Mouse (Mus musculus) limb, embryonic 13.5 days (tissue): ENCODE data around the gene Stard3. TPM values are rescaled to one million over a fixed set of nuclear protein-coding genes. Genes with fewer than 3 reads are reported as not detected.

ENCODE experiments used
- ATAC-seq: fragments of 200-750 bp; cut with Nextera tagmentation; 2 replicates; pipeline ENCODE4 v1.8.0; 2017; ENCODE audit warnings: low read depth, moderate number of reproducible peaks, moderate TSS enrichment; ENCODE audit not compliant: low FRiP score
- H3K27ac ChIP-seq: fragments of 300-500 bp; sonication (generic); 2 replicates; pipeline ENCODE4 v1.5.1; 2015; ENCODE audit warnings: inconsistent platforms, mild to moderate bottlenecking, moderate library complexity
- H3K27me3 ChIP-seq: fragments of 300-500 bp; sonication (generic); 2 replicates; pipeline ENCODE4 v1.6.1; 2015; ENCODE audit warnings: mild to moderate bottlenecking, inconsistent platforms
- H3K36me3 ChIP-seq: fragments of 300-500 bp; sonication (generic); 2 replicates; pipeline ENCODE4 v1.6.1; 2015; ENCODE audit warnings: inconsistent platforms, mild to moderate bottlenecking, moderate library complexity
- H3K4me1 ChIP-seq: fragments of 300-500 bp; sonication (generic); 2 replicates; pipeline ENCODE4 v1.6.1; 2015; ENCODE audit warnings: inconsistent platforms
- H3K4me2 ChIP-seq: fragments of 300-500 bp; sonication (generic); replicated peaks from 2 replicates; pipeline ENCODE4 v1.6.1; 2015; ENCODE audit warnings: inconsistent platforms, mild to moderate bottlenecking, moderate library complexity
- H3K4me3 ChIP-seq: fragments of 300-500 bp; sonication (generic); 2 replicates; pipeline ENCODE4 v1.5.1; 2015; ENCODE audit warnings: moderate library complexity, mild to moderate bottlenecking, inconsistent platforms
- H3K9ac ChIP-seq: fragments of 300-500 bp; sonication (generic); 2 replicates; pipeline ENCODE4 v1.6.1; 2015; ENCODE audit warnings: mild to moderate bottlenecking, inconsistent platforms
- H3K9me3 ChIP-seq: fragments of 300-500 bp; sonication (generic); 2 replicates; pipeline ENCODE4 v1.6.1; 2016; ENCODE audit warnings: inconsistent platforms
- WGBS: fragments of 180-500 bp; shearing (Covaris S2); methylation state at CpG from one replicate; pipeline ENCODE4 v1.1.7; 2015; 5-methylcytosine and 5-hydroxymethylcytosine counted together
- polyA plus RNA-seq: library from polyadenylated mRNA; unstranded; fragments of >200 nt; fragmentation: Nextera tagmentation; extraction: Ambion mirVana; gene quantifications from 2 replicates; pipeline ENCODE4 v1.2.1, GENCODE M21; 2015

The Stard3 gene
- polyA plus RNA-seq, 1 experiment from 2014 or later: 41.9 TPM

DNA sequence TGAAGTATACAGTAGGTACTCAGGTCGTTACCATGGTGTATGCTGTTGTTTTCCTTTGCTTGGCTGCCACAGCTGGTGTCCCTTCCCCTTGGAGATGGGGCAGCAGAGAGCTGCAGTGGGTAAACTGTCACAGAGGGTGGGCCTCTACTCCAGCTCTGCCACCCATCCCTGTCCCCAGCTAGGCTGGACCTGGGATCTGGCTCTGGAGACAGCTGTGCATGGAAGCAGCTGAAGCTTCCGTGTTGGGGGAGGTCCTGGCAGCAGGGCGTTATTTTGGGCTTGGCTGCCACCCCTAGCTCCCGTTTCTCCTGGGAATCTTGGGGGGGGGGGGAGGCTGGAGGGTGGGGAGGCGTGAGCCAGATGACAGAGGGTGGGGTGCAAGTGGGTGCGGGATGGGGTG is 60.1 kb downstream of the Stard3 start:
- ATAC-seq: peak; percentile 16
- Histone ChIP-seq H3K27ac (no peak overlapping the region), H3K4me1 (peaks cover 37% of the 10 kb centered on the region)

DNA sequence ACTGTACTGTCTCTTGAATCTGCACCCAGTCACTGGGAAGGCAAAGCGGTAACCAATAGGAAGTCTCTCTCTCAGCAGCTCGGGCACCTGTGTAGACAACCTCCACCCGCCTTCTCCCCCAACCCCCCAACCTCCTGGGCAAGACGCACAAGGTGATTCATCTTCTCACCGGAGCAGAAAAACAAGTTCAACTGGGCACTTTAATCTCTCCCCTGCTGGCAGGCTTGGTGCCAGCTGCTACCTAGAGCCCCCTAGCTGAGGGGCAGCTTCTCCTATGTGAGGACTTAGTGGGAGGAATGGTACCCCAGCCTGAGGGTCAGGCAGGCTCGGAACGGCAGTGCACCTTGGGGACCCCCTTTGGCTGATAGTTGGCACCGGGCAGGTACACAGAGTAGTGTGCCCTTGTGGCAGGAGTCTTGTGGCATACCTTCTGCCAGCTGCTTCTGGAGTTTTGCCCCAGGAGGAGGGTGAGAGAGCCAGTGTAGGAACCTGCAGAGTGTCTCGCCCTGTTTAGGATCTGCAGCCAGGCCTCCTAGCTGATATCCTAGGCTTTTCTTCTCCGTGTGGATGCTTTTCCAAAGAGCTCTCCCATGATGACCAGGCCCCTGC is 60.9 kb downstream of the Stard3 start:
- Histone ChIP-seq H3K4me3 (no peak overlapping the region), H3K27me3 (no peaks in the 10 kb centered on the region), H3K36me3 (peaks cover 59% of the 10 kb centered on the region), H3K4me1 (peaks cover 30% of the 10 kb centered on the region), H3K9me3 (no peaks in the 10 kb centered on the region), H3K4me2 (no peak overlapping the region), H3K27ac (no peak overlapping the region), H3K9ac (no peak overlapping the region)
- 86% methylated on average over 10 of the region's 10 CpGs for WGBS
- ATAC-seq: no peak

More for the DNA sequence above, 60.1 kb downstream of the Stard3 start:
- H3K9me3 ChIP-seq: no peaks in the 10 kb centered on the region
- H3K4me3 ChIP-seq: no peak overlapping the region
- peaks cover 51% of the 10 kb centered on the region for H3K36me3 ChIP-seq
- no peaks in the 10 kb centered on the region for H3K27me3 ChIP-seq
- 56% methylated on average over 4 of the region's 6 CpGs for WGBS
- H3K9ac ChIP-seq: no peak overlapping the region
- H3K4me2 ChIP-seq: no peak overlapping the region

DNA sequence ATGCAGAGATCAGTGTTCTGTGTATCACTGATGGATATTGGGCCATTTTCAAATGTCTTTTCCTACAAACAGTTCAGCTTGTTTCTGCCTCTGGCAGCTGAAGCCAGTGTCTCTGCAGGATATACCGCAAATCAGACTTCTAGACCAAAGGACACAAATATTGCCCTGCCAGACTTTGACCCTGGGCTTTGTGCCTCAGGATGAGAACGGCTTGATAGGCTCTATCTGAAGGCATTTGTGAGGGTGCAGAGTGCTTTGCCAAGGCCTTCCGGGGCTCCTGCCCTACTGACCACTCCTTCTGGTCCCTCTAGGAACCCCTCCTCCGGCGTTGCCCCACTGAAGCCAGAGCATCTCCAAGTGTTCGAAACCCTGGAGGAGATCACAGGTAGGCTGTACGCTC is 68.4 kb downstream of the Stard3 start:
- no peak overlapping the region for H3K4me2 ChIP-seq
- no peaks in the 10 kb centered on the region for H3K27me3 ChIP-seq
- H3K27ac ChIP-seq: no peak overlapping the region
- 95% methylated on average over 7 of the region's 7 CpGs for WGBS
- H3K4me1 ChIP-seq: no peaks in the 10 kb centered on the region
- H3K9ac ChIP-seq: no peak overlapping the region
- peaks cover 100% of the 10 kb centered on the region for H3K36me3 ChIP-seq
- no peak overlapping the region for H3K4me3 ChIP-seq
- no peaks in the 10 kb centered on the region for H3K9me3 ChIP-seq
- no peak for ATAC-seq

DNA sequence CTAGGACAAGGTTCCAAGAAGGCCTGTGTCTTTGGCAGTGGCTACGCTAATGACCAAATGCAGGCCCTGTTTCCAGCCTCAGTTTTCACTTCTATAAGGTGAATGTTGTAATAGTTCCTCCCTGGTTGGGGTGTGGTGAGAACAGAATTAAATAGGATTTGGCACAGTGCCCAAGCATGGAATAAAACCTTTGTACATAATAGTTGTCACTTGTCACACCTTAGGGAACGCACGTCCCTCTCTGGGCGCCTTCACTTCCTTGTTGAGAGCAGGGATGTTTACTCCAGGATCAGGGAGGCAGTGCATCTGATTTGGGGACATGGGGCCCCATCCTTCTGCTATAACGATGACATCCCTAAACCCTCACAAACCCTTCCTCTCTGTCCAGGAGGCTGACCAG is 70.3 kb downstream of the Stard3 start:
- Histone ChIP-seq H3K9me3 (no peaks in the 10 kb centered on the region), H3K4me2 (no peak overlapping the region), H3K9ac (no peak overlapping the region), H3K4me1 (no peaks in the 10 kb centered on the region), H3K36me3 (peaks cover 99% of the 10 kb centered on the region), H3K27me3 (no peaks in the 10 kb centered on the region), H3K27ac (no peak overlapping the region), H3K4me3 (no peak overlapping the region)
- 85% methylated on average over 5 of the region's 5 CpGs for WGBS
- ATAC-seq: no peak

Other genes starting within 250 kb of the Stard3 start
- gene Fbxl20, start 208.0 kb upstream of the Stard3 start, polyA plus RNA-seq: 28.0 and 28.4 TPM in 2 replicates
- 74.9 and 76.8 TPM in 2 replicates for gene Med1, start 165.1 kb upstream of the Stard3 start, polyA plus RNA-seq
- gene Cdk12, start 155.3 kb upstream of the Stard3 start, polyA plus RNA-seq: 13.1 TPM in 2 replicates
- not detected in 2 replicates for gene Neurod2, start 28.7 kb upstream of the Stard3 start, polyA plus RNA-seq
- gene Ppp1r1b, start 10.0 kb upstream of the Stard3 start, polyA plus RNA-seq: 1.5 and 1.9 TPM in 2 replicates
- 11.3 and 12.9 TPM in 2 replicates for gene Tcap, start 25.4 kb downstream of the Stard3 start, polyA plus RNA-seq
- gene Pnmt, start 28.1 kb downstream of the Stard3 start, polyA plus RNA-seq: 1.4 and 1.6 TPM in 2 replicates
- 10.4 and 12.4 TPM in 2 replicates for gene Pgap3, start 42.1 kb downstream of the Stard3 start, polyA plus RNA-seq
- 47.3 and 53.0 TPM in 2 replicates for gene Erbb2, start 54.1 kb downstream of the Stard3 start, polyA plus RNA-seq
- gene Mien1, start 80.6 kb downstream of the Stard3 start, polyA plus RNA-seq: 76.0 and 79.4 TPM in 2 replicates
- 5.2 and 6.7 TPM in 2 replicates for gene Grb7, start 88.0 kb downstream of the Stard3 start, polyA plus RNA-seq
- 0.49 and 0.52 TPM in 2 replicates for gene Ikzf3, start 187.7 kb downstream of the Stard3 start, polyA plus RNA-seq
- 0.11 and 0.31 TPM in 2 replicates for gene Zpbp2, start 192.7 kb downstream of the Stard3 start, polyA plus RNA-seq
- gene Ormdl3, start 229.0 kb downstream of the Stard3 start, polyA plus RNA-seq: 82.8 and 83.6 TPM in 2 replicates
- not detected in 2 replicates for gene Lrrc3c, start 239.9 kb downstream of the Stard3 start, polyA plus RNA-seq